Mouse (Mus musculus) liver, postnatal 0 days (tissue): ENCODE measurements around the gene Tmem185b.

Experiments
- CTCF ChIP-seq: sonication (generic); IDR thresholded peaks from 2 replicates; pipeline ENCODE4 v1.5.1; 2016; ENCODE audit warnings: antibody characterized with exemption, low read depth
- EP300 ChIP-seq: IDR thresholded peaks from 2 replicates; pipeline ENCODE4 v1.6.1; 2016; ENCODE audit warnings: antibody characterized with exemption, low read depth, mild to moderate bottlenecking

GRCm38 (mm10) chr1:119543316-119543715, 17.4 kb downstream of the Tmem185b start:
- TF ChIP-seq CTCF (no peak), EP300 (no peak)
